Mouse (Mus musculus) cerebellum, postnatal 36 days (tissue): Measurements from ENCODE around the gene Gadd45g.
"Not testable (repeated sequence)": the region's sequence is repeated elsewhere in the genome, so short reads cannot be mapped to it uniquely, and the experiment has no call there.

Experiments used
- DNase-seq, 2 experiments: peaks; one replicate each; pipeline ENCODE4 v3.0.0; 2021 to 2022; ENCODE audit warnings: mixed read lengths in 2 of 2

The Gadd45g gene

GRCm38 (mm10) chr13:51834520-51834919, 12.0 kb upstream of the Gadd45g start:
- DNase-seq: no peak

- DNase-seq: not testable (repeated sequence)
Measured at GRCm38 (mm10) chr13:51835208-51835607, 11.3 kb upstream of the Gadd45g start.

GRCm38 (mm10) chr13:51837402-51837801, 9.1 kb upstream of the Gadd45g start:
- DNase-seq: no peak

GRCm38 (mm10) chr13:51839250-51840026, 7.0 kb upstream of the Gadd45g start:
- DNase-seq: peak; percentile 34 to 53

- DNase-seq: no peak
Measured at GRCm38 (mm10) chr13:51840702-51841101, 5.8 kb upstream of the Gadd45g start.

GRCm38 (mm10) chr13:51841541-51842115, 4.8 kb upstream of the Gadd45g start:
- DNase-seq: no peak

- no peak for DNase-seq
Measured at GRCm38 (mm10) chr13:51842191-51842590, 4.3 kb upstream of the Gadd45g start.

GRCm38 (mm10) chr13:51842773-51843172, 3.7 kb upstream of the Gadd45g start:
- no peak for DNase-seq

GRCm38 (mm10) chr13:51843298-51843697, 3.2 kb upstream of the Gadd45g start:
- no peak for DNase-seq

- no peak for DNase-seq
Measured at GRCm38 (mm10) chr13:51844118-51844517, 2.4 kb upstream of the Gadd45g start.

GRCm38 (mm10) chr13:51844661-51845060, 1.8 kb upstream of the Gadd45g start:
- peak; percentile 70 to 72 for DNase-seq

GRCm38 (mm10) chr13:51845072-51845471, 1.4 kb upstream of the Gadd45g start:
- peak in 1 of 2 experiments; percentile 34 for DNase-seq

GRCm38 (mm10) chr13:51845591-51846191, 787 bp upstream of the Gadd45g start:
- DNase-seq: peak; percentile 84 to 90

- DNase-seq: peak; percentile 66 to 69
Measured at GRCm38 (mm10) chr13:51846868-51847793, 653 bp downstream of the Gadd45g start.

GRCm38 (mm10) chr13:51847979-51848480, 1.6 kb downstream of the Gadd45g start:
- DNase-seq: peak; percentile 83

GRCm38 (mm10) chr13:51848481-51849240, 2.2 kb downstream of the Gadd45g start:
- no peak for DNase-seq

GRCm38 (mm10) chr13:51849241-51850033, 3.0 kb downstream of the Gadd45g start:
- no peak for DNase-seq

GRCm38 (mm10) chr13:51850565-51850964, 4.1 kb downstream of the Gadd45g start:
- no peak for DNase-seq

GRCm38 (mm10) chr13:51852560-51853190, 6.2 kb downstream of the Gadd45g start:
- DNase-seq: no peak
